Comparison of ENCODE assay signal across 8 mouse cellular contexts in the genomic region with DNA sequence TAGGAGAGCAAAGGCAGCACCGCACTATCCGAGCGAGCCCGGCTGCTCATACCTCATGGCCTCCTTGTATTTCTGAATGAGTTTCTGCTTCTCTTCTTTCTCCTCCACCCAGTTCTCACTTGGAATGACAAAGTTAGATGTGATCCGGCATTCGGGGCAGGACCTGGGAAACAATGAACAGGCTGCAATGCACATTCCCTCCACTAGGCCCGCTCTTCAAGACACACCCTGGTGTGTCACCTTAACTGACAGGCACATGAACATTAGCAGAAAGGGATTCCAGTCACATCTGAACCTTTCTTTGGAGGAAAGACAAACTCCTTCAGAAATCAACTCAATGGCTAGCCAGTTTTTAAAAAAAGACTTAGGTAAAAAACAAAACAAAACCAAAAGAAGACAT. TPM values are rescaled to one million over a fixed set of nuclear protein-coding genes. Genes with fewer than 3 reads are reported as not detected.
DNase-seq lines count a peak whose midpoint lies in the region; ATAC-seq and TF ChIP-seq lines count a peak whose summit lies in the region.

No protein-coding gene starts in this region.

- no peaks in the 10 kb centered on the region for H3K4me1 ChIP-seq in bone marrow, adult 2 months (ENCODE audit: control insufficient read depth, insufficient read depth, low read length)

- intact Hi-C loops in heart, postnatal 14 days (cut with DNase I), result no loop called here

- TF ChIP-seq POLR2A in bone marrow, adult 2 months (IDR thresholded peaks at IDR 0.05; ENCODE audit: borderline replicate concordance, control insufficient read depth, low read depth, low read length), result no peak

- H3K27ac ChIP-seq in bone marrow, adult 2 months (ENCODE audit: control insufficient read depth, insufficient read depth, low read depth, low read length, poor library complexity), result no peak overlapping the region

- no peak for ATAC-seq in megakaryocyte, adult 5-6 weeks (ENCODE audit: poor library complexity, severe bottlenecking)

- no peak overlapping the region for H3K4me3 ChIP-seq in bone marrow, adult 2 months (replicated peaks; ENCODE audit: control insufficient read depth, low read depth, low read length)

- peak; percentile 36; the same call in 1 of the 2 replicates for TF ChIP-seq CTCF in bone marrow, adult 2 months (IDR thresholded peaks at IDR 0.05; ENCODE audit: control insufficient read depth, insufficient read depth, low read length)

- 91% methylated on average over 7 of the region's 7 CpGs for WGBS in bone marrow, adult 2 months

- peak; percentile 34 to 53 for DNase-seq in heart, postnatal 14 days
- DNase-seq in heart, adult 11 months, result no peak
- DNase-seq in CD4-positive, CD25-positive, alpha-beta regulatory T cell, adult 2 months (ENCODE audit: low read depth, low spot score), result peak; percentile 46
- DNase-seq in lung, adult 18-20 months, result peak; percentile 19 to 43
- no peak for DNase-seq in layer of hippocampus, adult 11-12 months (ENCODE audit: low spot score)
- no peak for DNase-seq in frontal cortex, postnatal 14 days (ENCODE audit: low spot score in 2 of 2)

RNA-seq across cellular contexts. Expression of gene Rab19, which starts 19.4 kb away (rescaled TPM):
- under 1 TPM; 0.17 to 0.49 TPM for total RNA-seq in heart, postnatal 14 days (2021)
- 2.3 and 2.9 TPM in 2 replicates for polyA plus RNA-seq in bone marrow, adult 2 months (2011; ENCODE audit: insufficient read depth, insufficient read length, low replicate concordance, missing spikeins)
- total RNA-seq in megakaryocyte, adult 5-6 weeks (2015), result 4.2 and 4.6 TPM in 2 replicates
- total RNA-seq in megakaryocyte, adult 5-6 weeks (2017), result 7.0 and 7.6 TPM in 2 replicates

RNA-seq across cellular contexts. Expression of gene Mkrn1, which starts 19.9 kb away (rescaled TPM):
- total RNA-seq in heart, postnatal 14 days (2021), result 100 to 1,000 TPM; 117 to 139 TPM
- 291 and 446 TPM in 2 replicates for polyA plus RNA-seq in bone marrow, adult 2 months (2011; ENCODE audit: insufficient read depth, insufficient read length, low replicate concordance, missing spikeins)
- 108 and 111 TPM in 2 replicates for total RNA-seq in megakaryocyte, adult 5-6 weeks (2015)
- 75.5 and 82.8 TPM in 2 replicates for total RNA-seq in megakaryocyte, adult 5-6 weeks (2017)

RNA-seq across cellular contexts. Expression of gene Slc37a3, which starts 22.9 kb away (rescaled TPM):
- 10 to 100 TPM; 20.0 to 24.1 TPM for total RNA-seq in heart, postnatal 14 days (2021)
- polyA plus RNA-seq in bone marrow, adult 2 months (2011; ENCODE audit: insufficient read depth, insufficient read length, low replicate concordance, missing spikeins), result 9.4 and 13.6 TPM in 2 replicates
- total RNA-seq in megakaryocyte, adult 5-6 weeks (2015), result 3.7 and 5.5 TPM in 2 replicates
- 6.0 and 27.4 TPM in 2 replicates for total RNA-seq in megakaryocyte, adult 5-6 weeks (2017)

Comparison
In these comparisons a context has a peak if more than half of its experiments do, and no peak if none do; other contexts are left out.
1. DNase-seq: peak in heart, postnatal 14 days (2 of 2), CD4-positive, CD25-positive, alpha-beta regulatory T cell, adult 2 months (single experiment) and lung, adult 18-20 months (2 of 2); none in heart, adult 11 months (single experiment), layer of hippocampus, adult 11-12 months (single experiment) and frontal cortex, postnatal 14 days (0 of 2).